Mouse (Mus musculus) lung, adult 2 months (tissue): ENCODE data around the gene Kdsr.

Source experiments
- CTCF ChIP-seq: fragments of 200-500 bp; IDR thresholded peaks from 2 replicates; pipeline ENCODE4 v1.5.1; 2011; ENCODE audit warnings: mild to moderate bottlenecking, low read length, control low read depth; ENCODE audit not compliant: insufficient read depth
- POLR2A ChIP-seq: fragments of 200-500 bp; IDR thresholded peaks from 2 replicates; pipeline ENCODE4 v1.6.1; 2011; ENCODE audit warnings: low read depth, mild to moderate bottlenecking, control low read depth, low read length, borderline replicate concordance; ENCODE audit errors: extremely low read depth

DNA sequence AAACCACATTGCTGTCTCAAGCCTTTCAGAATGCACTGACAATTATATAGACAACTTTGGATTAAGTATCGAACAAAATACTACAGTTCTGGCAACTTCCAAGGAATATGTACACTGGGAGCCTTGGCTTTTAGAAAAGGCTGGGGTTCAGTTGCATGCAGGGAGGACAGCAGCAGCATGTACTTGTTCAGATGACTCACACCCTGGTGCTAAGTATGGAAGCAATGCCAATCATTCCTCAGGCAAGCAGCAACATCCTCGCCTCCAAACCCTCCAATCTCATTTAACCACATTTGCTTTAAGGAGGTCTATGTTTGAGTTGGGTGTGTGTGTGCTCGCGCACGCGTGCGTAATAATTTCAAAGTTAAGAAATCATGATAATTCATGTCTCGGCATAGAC lies 6.2 kb upstream of the Kdsr start:
- TF ChIP-seq CTCF, result no peak
- no peak for TF ChIP-seq POLR2A
